Mouse (Mus musculus): Measurements from ENCODE around the gene Mymk. TPM values are rescaled to one million over a fixed set of nuclear protein-coding genes. Genes with fewer than 3 reads are reported as not detected.
A peak's percentile ranks its signal among the peaks of the same experiment; 100 is the strongest.

The Mymk gene
- polyA plus RNA-seq, 1 experiment, result not detected

DNA sequence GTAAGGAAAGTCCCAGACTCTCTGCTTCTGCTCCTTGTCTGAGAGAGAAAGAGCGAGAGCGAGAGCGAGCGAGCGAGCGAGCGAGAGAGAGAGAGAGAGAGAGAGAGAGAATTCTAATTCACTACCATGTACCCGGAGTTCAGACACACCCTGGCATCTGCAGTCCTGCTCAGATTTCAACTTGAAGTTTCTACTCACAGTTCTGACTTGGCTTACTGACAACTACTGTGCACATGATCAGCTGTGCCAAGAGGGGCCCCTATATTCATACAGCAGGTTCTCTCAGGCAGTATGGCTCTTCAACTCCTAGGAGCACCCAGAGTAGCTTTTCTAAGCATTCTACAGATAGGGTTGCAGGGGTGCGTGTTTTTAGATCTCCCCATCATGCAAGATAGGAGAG lies 12.8 kb downstream of the Mymk start:
- Histone ChIP-seq H3K4me1 (ENCODE audit: control insufficient read depth, insufficient read depth, low read length) (no peaks in the 10 kb centered on the region), H3K27ac (ENCODE audit: control insufficient read depth, insufficient read depth, low read depth, low read length, poor library complexity) (no peak overlapping the region)
- whole genome bisulfite sequencing, result 82% methylated on average over 9 of the region's 9 CpGs

DNA sequence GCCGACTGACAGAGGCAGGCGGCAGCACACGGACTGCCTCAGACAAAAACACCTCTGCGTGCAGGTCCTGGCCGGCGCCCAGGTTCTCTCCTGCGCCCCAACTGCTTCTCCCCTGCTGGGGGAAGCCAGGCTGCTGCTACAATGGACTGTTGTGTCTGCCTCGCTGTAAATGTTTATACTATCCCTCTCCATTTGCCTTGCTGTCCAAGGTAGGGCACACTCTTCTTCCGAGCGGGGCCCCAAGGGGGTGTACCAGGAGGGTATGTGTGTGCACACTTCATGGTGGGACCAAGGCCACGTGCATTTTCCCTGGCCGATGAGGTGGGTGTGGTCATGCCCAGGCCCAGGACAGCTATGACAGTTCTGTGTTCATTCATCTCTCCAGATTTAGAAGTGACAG lies 13.2 kb downstream of the Mymk start:
- WGBS, result 20% methylated on average over 12 of the region's 12 CpGs
- H3K4me1 ChIP-seq (ENCODE audit: control insufficient read depth, insufficient read depth, low read length), result no peaks in the 10 kb centered on the region
- TF ChIP-seq CTCF (IDR thresholded peaks at IDR 0.05; ENCODE audit: control insufficient read depth, insufficient read depth, low read length) (no peak), POLR2A (IDR thresholded peaks at IDR 0.05; ENCODE audit: borderline replicate concordance, control insufficient read depth, low read depth, low read length) (no peak)
- H3K4me3 ChIP-seq (replicated peaks; ENCODE audit: control insufficient read depth, low read depth, low read length), result no peak overlapping the region
- no peak overlapping the region for H3K27ac ChIP-seq (ENCODE audit: control insufficient read depth, insufficient read depth, low read depth, low read length, poor library complexity)

More for the DNA sequence above, 12.8 kb downstream of the Mymk start:
- H3K4me3 ChIP-seq (replicated peaks; ENCODE audit: control insufficient read depth, low read depth, low read length), result no peak overlapping the region
- TF ChIP-seq POLR2A (IDR thresholded peaks at IDR 0.05; ENCODE audit: borderline replicate concordance, control insufficient read depth, low read depth, low read length), result no peak
- TF ChIP-seq CTCF (IDR thresholded peaks at IDR 0.05; ENCODE audit: control insufficient read depth, insufficient read depth, low read length), result no peak

DNA sequence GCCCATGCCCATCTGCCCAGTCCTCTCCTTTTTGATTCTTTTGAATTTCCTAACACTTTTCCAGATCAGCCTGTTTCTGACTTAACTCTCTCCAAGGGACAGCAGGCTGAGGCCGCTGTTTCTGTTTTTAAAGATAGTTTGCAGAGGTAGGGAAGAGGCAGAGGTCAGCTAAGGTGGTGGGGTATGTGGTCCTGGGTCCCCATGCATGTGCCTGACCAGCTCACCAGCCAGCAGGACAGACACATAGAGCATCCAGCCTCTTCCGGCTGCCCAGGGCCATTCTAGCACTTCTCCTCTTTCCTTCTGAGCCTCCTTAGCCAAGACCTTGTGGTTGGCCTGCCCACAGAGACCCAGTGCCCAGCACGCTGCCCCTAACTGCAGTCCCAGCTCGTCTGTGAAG lies 13.7 kb downstream of the Mymk start:
- 28% methylated on average over 4 of the region's 4 CpGs for WGBS
- Histone ChIP-seq H3K4me3 (replicated peaks; ENCODE audit: control insufficient read depth, low read depth, low read length) (no peak overlapping the region), H3K27ac (ENCODE audit: control insufficient read depth, insufficient read depth, low read depth, low read length, poor library complexity) (no peak overlapping the region), H3K4me1 (ENCODE audit: control insufficient read depth, insufficient read depth, low read length) (no peaks in the 10 kb centered on the region)
- no peak for TF ChIP-seq CTCF (IDR thresholded peaks at IDR 0.05; ENCODE audit: control insufficient read depth, insufficient read depth, low read length)

DNA sequence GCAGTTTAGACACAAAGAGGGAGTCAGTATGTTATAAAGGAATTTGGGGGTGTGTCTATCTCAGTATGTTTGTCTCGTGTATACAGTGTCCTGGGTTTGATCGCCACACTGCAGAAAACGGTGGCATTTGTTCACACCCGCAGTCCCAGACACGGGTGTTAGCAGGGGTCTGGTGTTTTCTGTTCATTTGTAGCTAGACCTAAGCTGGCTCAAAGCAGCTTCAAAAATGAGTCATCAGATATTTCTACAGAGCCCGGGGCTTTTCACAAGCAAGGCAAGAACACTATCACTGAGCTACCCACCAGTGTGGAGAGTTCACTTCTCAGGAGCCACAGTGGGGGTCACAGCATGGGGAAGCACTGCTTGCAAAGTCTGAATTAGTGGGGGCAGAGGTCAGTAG lies 22.6 kb downstream of the Mymk start:
- Histone ChIP-seq H3K27ac (ENCODE audit: control insufficient read depth, insufficient read depth, low read depth, low read length, poor library complexity) (no peak overlapping the region), H3K4me3 (replicated peaks; ENCODE audit: control insufficient read depth, low read depth, low read length) (no peak overlapping the region), H3K4me1 (ENCODE audit: control insufficient read depth, insufficient read depth, low read length) (no peaks in the 10 kb centered on the region)
- TF ChIP-seq POLR2A (IDR thresholded peaks at IDR 0.05; ENCODE audit: borderline replicate concordance, control insufficient read depth, low read depth, low read length), result no peak
- no peak for TF ChIP-seq CTCF (IDR thresholded peaks at IDR 0.05; ENCODE audit: control insufficient read depth, insufficient read depth, low read length)
- WGBS, result 64% methylated on average over 6 of the region's 6 CpGs

GRCm38 (mm10) chr2:27045979-27046770 lies 25.8 kb downstream of the Mymk start:
- no peak overlapping the region for H3K27ac ChIP-seq (ENCODE audit: control insufficient read depth, insufficient read depth, low read depth, low read length, poor library complexity)
- TF ChIP-seq POLR2A (IDR thresholded peaks at IDR 0.05; ENCODE audit: borderline replicate concordance, control insufficient read depth, low read depth, low read length), result no peak
- TF ChIP-seq CTCF (IDR thresholded peaks at IDR 0.05; ENCODE audit: control insufficient read depth, insufficient read depth, low read length), result no peak
- no peak overlapping the region for H3K4me3 ChIP-seq (replicated peaks; ENCODE audit: control insufficient read depth, low read depth, low read length)
- H3K4me1 ChIP-seq (ENCODE audit: control insufficient read depth, insufficient read depth, low read length), result no peaks in the 10 kb centered on the region
- 65% methylated on average over 8 of the region's 8 CpGs for WGBS

DNA sequence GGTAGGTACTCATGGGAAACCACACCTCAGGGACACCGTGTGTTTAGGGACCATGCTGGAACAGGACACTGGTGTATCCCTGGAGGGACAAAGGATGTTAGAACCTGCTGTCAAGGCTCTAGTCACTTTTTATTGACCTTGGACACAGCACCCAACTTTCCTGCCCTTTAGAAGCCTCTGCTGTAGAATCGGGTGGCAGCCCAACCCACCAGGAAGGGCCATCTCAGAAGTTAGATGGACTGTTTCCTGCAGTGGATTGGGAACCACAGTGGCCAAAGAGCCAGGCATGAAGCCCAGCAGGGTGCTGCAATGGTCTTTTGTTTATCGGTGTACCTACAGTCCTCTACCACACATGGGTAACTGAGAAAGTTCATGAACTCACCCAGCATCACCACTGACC lies 27.3 kb downstream of the Mymk start:
- H3K4me3 ChIP-seq (replicated peaks; ENCODE audit: control insufficient read depth, low read depth, low read length), result no peak overlapping the region
- no peak overlapping the region for H3K27ac ChIP-seq (ENCODE audit: control insufficient read depth, insufficient read depth, low read depth, low read length, poor library complexity)
- WGBS, result 68% methylated on average over 3 of the region's 3 CpGs
- TF ChIP-seq CTCF (IDR thresholded peaks at IDR 0.05; ENCODE audit: control insufficient read depth, insufficient read depth, low read length) (no peak), POLR2A (IDR thresholded peaks at IDR 0.05; ENCODE audit: borderline replicate concordance, control insufficient read depth, low read depth, low read length) (no peak)
- H3K4me1 ChIP-seq (ENCODE audit: control insufficient read depth, insufficient read depth, low read length), result no peaks in the 10 kb centered on the region

GRCm38 (mm10) chr2:27044166-27044565 lies 27.8 kb downstream of the Mymk start:
- Histone ChIP-seq H3K27ac (ENCODE audit: control insufficient read depth, insufficient read depth, low read depth, low read length, poor library complexity) (no peak overlapping the region; the same call in 1 of the 2 replicates), H3K4me1 (ENCODE audit: control insufficient read depth, insufficient read depth, low read length) (no peaks in the 10 kb centered on the region), H3K4me3 (replicated peaks; ENCODE audit: control insufficient read depth, low read depth, low read length) (no peak overlapping the region)
- no peak for TF ChIP-seq CTCF (IDR thresholded peaks at IDR 0.05; ENCODE audit: control insufficient read depth, insufficient read depth, low read length)
- no peak for TF ChIP-seq POLR2A (IDR thresholded peaks at IDR 0.05; ENCODE audit: borderline replicate concordance, control insufficient read depth, low read depth, low read length)
- 89% methylated on average over 4 of the region's 4 CpGs for WGBS

- TF ChIP-seq CTCF (IDR thresholded peaks at IDR 0.05; ENCODE audit: control insufficient read depth, insufficient read depth, low read length) (peak; percentile 71), POLR2A (IDR thresholded peaks at IDR 0.05; ENCODE audit: borderline replicate concordance, control insufficient read depth, low read depth, low read length) (no peak)
- H3K4me1 ChIP-seq (ENCODE audit: control insufficient read depth, insufficient read depth, low read length), result no peaks in the 10 kb centered on the region
- H3K27ac ChIP-seq (ENCODE audit: control insufficient read depth, insufficient read depth, low read depth, low read length, poor library complexity), result no peak overlapping the region
- WGBS, result 37% methylated on average over 3 of the region's 3 CpGs
- H3K4me3 ChIP-seq (replicated peaks; ENCODE audit: control insufficient read depth, low read depth, low read length), result no peak overlapping the region
These were observed 28.5 kb downstream of the Mymk start for GRCm38 (mm10) chr2:27043461-27043860.
